Mouse (Mus musculus) right cerebral cortex, postnatal 36 days (tissue): ENCODE data around the gene Prkaa2.
"Not testable (repeated sequence)": the region's sequence is repeated elsewhere in the genome, so short reads cannot be mapped to it uniquely, and the experiment has no call there.

Experiments
- DNase-seq, 2 experiments: peaks; one replicate each; pipeline ENCODE4 v3.0.0; 2022; ENCODE audit warnings: low spot score in 2 of 2, mixed read lengths in 1 of 2

Prkaa2 gene

DNA sequence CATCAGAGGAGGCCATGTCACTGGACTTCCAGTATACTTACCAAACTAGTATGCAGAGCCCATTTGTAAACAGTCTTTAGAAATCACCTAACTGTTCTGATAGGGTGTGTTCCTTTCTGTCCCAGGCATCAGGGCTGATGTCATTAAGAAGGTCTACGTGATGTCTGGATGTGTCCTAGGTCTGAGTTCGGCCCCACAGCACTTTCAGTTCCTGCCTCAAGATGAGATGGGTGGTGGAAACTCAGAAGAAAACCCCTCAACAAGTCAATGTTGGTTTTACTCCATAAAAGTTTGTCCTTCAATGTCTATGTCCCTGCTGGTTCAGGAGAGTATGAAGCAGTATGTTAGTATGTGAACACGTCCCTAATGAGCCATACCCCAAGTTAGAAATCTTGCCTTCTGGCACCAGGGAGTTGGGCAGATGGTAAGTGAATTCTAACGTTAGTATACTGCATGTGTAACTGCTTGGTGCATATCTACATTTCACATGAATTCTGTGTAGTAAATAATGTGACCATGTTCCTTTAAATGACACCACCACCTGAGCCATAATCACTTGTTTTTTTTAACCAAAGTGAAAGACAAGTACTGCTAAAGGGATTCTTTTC lies 93.6 kb downstream of the Prkaa2 start:
- no peak for DNase-seq

DNA sequence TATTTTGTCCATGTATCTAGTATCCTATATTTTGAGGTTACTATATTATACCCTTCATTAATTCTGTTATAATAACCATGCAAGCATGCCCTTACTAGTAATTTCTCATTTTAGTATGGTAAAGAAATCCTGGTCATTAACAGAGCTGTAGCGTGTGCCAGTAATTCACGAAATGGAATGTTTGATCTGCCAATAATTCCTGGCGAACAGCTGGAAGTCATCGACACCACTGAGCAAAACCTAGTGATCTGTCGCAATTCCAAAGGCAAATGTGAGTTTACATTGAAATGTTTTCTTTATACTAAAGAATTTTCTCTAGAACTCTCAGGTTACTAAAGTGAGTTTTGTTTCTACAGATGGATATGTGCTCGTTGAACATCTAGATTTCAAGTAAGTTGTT lies 94.2 kb downstream of the Prkaa2 start:
- DNase-seq = no peak

DNA sequence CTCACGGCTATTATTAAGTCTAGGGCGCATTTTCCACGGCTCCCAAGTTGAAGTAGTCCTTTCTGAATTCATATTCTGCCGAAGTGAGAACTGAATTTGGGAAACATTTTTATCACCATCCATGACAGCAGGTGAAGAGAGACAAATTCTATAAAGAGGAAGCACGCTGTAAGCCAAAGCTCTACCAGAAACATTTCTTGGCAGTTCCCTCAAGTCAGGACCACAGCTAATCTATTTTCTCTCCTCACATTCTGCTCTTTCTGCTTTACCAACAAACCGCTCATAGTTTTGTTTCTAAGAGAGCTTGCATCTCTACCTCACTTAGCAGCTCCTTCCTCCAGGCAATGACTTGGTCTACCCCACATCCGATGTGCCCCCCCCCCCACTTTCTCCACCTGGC lies 96.0 kb downstream of the Prkaa2 start:
- no peak for DNase-seq

DNA sequence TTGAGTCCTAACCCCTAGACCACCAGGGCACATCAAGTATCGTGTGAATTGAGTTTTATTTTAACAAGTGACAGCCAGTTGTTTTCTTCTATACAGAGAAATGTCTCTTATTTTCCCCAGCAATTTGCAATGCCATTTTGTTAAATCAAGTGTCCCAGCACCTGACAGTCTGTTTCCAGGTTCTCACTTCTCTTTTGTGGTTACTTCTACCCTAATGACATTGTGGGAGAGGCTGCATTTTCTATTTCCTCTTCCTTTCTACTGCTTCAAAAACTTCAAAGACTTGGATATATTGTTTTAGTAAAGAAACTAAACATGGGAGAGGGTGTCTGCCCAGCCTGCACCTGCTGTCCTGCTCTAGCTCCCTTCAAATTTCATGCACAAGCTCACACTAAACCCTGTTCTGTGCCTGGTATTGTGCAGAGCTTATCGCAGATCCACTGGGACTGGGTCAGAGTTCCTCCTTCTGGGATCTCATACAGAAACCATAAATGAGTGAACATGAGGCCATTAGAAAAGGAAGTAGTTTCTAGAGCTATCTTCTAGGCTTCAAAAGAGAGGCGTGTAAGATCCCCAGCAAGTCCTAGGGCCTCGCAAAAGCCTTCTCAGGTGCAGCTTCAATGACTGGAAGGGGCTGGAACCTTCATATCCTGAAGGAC lies 102.2 kb downstream of the Prkaa2 start:
- DNase-seq = no peak

DNA sequence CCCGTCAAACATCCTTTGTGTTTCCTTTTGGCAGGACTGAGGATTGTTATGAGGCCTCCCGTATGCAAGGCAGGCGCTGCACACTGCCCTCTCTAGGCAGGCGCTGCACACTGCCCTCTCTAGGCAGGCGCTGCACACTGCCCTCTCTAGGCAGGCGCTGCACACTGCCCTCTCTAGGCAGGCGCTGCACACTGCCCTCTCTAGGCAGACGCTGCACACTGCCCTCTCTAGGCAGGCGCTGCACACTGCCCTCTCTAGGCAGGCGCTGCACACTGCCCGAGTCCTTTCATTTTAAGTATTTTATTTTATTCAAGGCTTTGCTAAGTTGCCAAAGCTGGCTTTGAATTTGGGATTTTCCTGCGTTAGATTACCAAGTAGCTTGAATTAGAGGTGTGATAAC lies 105.0 kb downstream of the Prkaa2 start:
- DNase-seq = not testable (repeated sequence)

DNA sequence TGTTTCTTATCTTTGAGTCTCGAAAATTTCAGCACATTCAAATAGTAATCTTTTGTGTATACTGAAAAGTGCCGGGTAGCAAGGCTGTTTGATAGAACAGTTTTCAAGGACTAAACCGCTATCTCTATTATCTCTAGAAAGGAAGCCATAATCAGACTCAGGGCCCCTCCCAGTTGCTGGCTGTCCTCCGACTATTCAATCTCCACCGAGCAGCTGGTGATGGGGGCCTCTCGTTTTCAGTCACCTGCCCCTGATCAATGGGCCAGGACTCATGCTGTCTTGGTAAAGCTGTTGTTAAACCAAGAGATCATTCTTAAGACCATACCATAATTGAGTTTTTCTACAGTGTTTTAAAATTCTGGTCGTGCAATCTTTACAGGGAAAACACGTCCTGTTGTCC lies 105.6 kb downstream of the Prkaa2 start:
- no peak for DNase-seq

DNA sequence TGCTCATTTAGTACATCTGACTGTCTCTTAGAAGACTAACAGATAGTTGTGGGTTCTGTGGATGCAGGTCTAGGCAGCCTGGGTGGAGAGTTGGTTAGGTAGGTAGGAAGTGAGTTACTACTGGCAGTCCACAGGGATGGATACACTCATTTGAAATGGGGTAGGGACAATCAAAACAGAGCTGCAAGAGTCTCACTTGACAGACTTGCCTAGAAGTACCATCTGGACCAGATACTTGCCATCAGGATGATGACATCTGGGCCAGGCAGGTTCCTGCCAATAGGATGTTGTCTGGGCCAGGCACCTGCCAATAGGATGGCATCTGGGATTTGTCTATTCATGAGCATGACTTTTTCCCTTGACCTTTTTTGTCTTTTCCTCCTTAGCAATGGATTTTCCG lies 108.0 kb downstream of the Prkaa2 start:
- DNase-seq = no peak

DNA sequence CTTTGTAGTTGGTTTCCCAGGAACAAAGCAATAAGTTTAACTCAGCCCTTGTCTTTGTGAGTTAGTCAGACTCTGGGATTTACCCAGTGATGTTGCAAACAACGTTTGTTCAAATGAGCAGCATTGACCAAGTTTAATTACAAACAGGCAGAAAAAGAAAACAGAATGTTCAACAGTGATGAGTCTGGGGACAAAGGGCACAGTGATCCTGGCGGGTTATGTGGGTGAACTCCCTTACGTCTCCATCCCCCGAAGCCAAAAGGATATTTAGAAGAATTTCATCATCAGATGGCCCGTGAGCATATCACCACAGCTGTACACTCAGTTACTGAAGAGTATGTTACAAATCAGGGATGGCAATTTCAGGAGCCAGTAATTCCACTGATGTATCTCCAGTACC lies 110.0 kb downstream of the Prkaa2 start:
- DNase-seq = no peak

DNA sequence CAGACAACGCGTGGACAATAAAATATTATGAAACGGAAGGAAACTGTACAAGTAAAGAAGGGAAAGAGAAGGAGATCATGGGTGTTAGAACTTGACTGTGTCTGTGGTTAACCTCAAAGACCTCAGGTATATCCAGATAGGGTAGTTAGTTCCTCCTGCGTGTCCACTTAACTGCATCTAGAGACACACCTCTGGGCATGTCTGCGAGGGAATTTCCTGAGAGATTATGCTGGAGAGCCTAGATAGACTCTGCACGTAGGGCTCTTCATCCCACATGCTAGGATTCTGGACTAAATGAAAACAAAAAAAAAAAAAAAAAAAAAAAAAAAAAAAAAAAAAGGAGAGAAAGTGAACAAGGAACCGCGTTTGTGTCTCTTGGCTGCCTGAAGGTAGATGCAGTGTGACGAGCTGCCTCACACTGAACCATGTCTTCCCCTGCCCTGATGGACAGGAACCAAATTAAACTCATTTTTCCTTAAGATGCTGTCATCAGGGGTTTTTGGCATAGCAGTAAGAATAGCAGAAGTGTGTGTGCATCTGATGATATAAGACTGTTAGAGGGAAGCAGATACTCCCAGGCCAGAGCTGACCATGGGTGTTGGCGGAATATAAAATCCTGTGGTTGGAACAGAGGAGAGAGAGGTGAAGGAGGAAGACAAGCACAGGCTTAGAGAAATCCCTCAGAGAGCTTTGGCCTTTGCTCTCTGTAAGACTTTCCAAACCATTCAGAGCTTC lies 116.4 kb downstream of the Prkaa2 start:
- DNase-seq = no peak

DNA sequence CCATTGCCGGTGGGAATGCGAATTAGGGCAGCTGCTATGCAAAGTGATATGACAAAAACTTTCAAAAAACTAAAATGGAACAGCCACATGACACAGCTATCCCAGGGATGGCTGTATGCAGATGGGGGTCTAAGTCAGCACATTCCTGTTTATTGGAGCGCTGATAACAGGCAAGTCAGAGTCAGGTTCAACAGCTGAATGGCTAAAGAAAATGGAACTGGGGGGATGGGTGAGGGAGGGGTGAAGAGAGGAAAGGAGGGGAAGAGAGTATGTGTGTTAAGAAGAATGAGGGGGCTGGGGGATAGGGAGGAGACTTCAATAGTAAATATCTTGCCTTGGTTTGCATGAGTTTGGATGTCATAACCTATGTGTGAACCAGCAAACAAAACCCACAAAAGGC lies 117.4 kb downstream of the Prkaa2 start:
- no peak for DNase-seq

DNA sequence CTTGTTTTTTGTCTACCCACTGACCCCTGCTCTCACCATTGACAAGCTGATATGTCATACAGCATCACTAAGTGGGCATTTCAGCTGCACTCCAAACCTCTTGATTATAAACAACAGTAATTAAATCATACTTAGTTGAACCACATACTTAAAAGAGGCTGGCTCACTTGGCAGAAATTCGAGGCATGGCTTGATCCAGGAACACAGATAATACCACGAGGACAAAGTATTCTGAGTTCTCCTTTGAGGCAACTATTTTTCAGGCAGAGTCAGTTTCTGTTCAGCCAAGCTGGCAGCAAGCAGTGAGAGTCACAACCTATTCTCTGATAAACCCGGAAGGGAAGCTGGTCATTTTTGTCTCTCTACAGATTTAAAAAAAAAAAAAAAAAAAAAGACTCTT lies 119.0 kb downstream of the Prkaa2 start:
- no peak for DNase-seq

DNA sequence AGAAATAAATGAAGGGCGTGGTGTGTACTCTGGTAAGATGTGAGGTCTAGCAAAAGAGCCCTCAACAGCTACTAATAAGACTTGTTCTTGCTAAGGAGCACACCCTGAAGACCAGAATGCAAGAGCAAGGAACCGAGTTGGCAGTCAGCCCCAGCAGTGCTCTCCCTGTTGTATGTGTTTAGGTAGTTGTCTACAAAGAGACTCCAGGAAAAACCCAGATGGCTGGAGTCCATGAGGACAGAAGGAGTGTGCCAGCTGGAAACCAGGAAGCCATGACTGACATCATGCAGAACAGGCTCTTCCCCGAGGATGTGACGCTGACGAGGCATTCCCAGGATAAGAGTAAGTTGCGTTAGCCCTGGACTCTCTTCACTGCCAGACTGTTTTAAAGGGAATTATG lies 119.7 kb downstream of the Prkaa2 start:
- no peak for DNase-seq

DNA sequence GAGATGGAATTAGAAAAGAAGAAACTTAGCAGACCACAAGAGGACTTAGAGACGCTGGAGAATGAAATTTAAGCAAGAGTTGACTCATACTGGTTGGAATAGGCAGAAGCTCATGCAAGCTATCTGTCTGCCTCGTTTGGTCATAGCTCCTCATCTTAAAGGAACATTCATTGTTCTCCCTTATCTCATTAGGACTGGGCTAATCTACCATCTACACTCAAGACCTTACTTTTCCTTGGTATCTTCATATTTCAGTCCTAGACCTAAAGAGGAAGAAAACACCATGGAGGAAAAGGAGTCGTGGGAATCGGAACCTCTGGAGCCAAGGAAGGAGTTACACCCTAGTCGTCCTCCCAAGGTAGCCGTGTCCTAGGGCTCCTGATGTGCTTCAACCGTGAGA lies 121.0 kb downstream of the Prkaa2 start:
- DNase-seq = no peak

DNA sequence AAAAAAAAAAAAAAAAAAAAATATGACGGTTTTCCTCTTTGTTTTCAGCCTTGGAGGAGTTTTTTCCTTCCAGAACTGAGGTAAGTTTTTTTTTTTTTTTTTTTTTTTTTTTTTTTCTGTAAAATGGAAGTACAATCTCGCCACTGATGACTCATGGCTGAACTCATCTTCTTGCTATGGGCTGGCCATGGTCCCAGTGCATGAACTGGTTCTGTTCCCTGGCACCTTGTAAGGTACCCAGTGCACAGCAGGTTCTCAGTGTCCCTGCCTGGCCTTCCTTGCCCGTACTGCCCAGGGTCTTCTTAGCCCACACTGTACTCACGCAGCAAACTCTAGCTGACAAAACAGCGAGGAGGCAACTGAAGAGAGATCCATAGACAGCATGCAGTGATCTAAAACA lies 121.6 kb downstream of the Prkaa2 start:
- no peak for DNase-seq

DNA sequence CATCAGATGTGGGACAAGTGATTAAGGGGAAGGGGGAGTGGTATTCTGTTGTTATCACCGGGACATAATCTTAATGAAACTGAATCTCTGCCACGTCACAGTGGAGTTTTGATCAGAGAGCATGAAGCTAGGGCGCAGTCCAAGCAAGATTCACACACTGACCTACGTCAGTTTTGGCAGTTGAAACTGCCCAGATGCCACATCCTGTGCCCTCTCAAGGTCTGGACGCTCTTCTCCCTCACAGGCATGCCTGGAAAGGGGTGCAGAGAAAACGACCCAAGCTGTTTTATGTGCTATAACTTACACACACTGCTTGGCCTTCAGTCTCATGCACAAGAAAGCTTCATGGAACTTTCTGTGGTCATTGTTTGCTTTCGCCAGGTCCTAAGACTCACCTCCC lies 122.1 kb downstream of the Prkaa2 start:
- DNase-seq = no peak

DNA sequence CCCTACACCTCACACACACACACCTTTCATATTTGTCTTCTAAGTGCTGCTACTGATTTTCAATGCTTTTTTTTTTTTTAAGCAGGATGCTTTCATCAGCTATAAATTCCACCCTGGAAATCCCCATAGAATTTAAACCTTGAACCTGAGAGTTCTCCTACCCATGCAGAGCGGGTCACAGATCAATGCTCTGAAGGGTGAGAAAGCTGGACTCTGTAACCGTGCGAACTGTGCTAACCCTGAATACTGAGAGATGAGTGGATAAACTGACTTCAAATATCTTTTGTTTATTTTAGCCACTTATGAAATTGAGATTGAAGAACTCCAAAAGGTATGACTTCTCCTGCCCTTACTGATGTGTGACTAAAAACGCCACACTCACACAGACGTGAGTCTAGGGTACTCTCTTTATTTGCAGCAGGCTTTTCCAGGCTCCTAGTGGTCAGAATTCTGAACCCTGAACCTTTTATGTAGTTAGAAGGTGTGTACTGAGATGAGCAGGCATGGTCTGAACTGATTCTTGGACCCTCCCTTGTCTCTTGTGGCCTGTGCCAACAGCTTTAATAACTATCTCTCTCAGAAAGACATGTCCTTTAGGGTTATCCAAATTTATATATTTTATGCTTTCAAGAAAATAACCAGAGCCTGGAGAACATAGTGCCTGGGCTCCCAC lies 123.6 kb downstream of the Prkaa2 start:
- DNase-seq = no peak
